Mouse (Mus musculus) Patski (cell line): ENCODE data around the gene Il1rl1. TPM values are rescaled to one million over a fixed set of nuclear protein-coding genes. Genes with fewer than 3 reads are reported as not detected.
A peak's percentile ranks its signal among the peaks of the same experiment; 100 is the strongest.

Experiments
- ATAC-seq: fragments of 100-300 bp; one replicate; pipeline ENCODE4 v1.8.0; 2021
- CTCF ChIA-PET: fragments of 350-600 bp; sonication (Branson Sonifier 250); formaldehyde crosslinking; loops from one replicate; lab custom pipeline; 2022; ENCODE audit warnings: inconsistent platforms; lab: Charles Lee
- POLR2A ChIA-PET: fragments of 350-600 bp; sonication (Branson Sonifier 250); formaldehyde crosslinking; loops from one replicate; lab custom pipeline; 2022; ENCODE audit warnings: antibody characterized with exemption, inconsistent platforms; lab: Charles Lee
- DNase-seq: peaks from one replicate; pipeline ENCODE4 v3.0.0-alpha.2; 2011; ENCODE audit warnings: low read depth, low spot score
- H3K27me3 ChIP-seq: fragments of 371-371 bp; one replicate; pipeline ENCODE4 v1.5.1; 2021
- CTCF ChIP-seq: fragments of 100-300 bp; IDR thresholded peaks from one replicate; pipeline ENCODE4 v1.5.1; 2021
- in situ Hi-C: fragments of 300-500 bp; cut with MboI; formaldehyde crosslinking; loops from 3 replicates; pipeline ENCODE4 v1.11.1; 2018; ENCODE audit warnings: low pct_unique_long_range_greater_than_20kb, mixed read lengths
- polyA plus RNA-seq: library from polyadenylated mRNA; unstranded; gene quantifications from one replicate; pipeline ENCODE4 v1.2.3, GENCODE M21; 2021

Il1rl1 gene
- 3.6 TPM for polyA plus RNA-seq

DNA sequence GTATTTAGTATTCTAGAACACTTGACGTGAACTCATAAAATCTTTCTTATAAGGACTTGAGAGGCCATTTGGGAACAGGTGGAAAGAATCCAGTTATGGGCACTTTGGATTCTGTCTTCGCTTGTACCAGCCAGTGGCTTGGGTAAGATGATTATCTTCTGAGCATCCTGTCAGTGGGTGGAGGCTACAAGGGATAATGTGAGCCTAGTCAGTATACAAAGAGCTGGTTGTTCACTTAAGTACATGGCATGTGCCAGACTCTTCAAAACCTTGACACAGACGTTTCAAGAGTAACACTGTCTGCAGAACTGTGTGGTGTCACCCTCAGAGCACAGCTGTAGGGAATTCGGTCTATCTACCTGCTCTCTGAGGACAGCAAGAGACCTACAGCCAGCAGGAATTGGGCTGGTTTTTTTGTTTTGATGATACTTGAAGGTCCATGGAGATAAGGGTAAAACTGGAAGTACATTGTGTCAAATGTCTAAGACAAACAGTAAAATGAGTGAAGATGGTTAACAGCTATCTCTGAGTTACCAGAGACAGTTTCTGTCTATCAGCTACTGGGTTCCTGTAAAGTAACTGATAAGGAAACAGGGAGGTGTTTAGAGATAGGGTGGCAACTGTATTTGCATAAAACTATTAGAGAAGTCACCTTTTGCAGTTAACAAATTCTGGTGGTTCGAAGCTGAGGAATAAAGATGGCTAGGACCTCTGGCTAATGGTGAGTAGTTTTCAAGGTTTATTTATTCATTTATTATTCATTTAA is at the start of gene Il1rl1:
Il1rl1 (plus strand) TSS at position 661 of the 766 bp plus-strand sequence.
- CTCF ChIA-PET, result no interaction called here
- TF ChIP-seq CTCF, result no peak
- DNase-seq (no peak), ATAC-seq (no peak)
- POLR2A ChIA-PET, result no interaction called here
- H3K27me3 ChIP-seq, result no peaks in the 10 kb centered on the region
- in situ Hi-C loops, result no loop called here

- DNase-seq (no peak), ATAC-seq (peak; percentile 47)
- TF ChIP-seq CTCF, result peak; percentile 89
- H3K27me3 ChIP-seq, result no peaks in the 10 kb centered on the region
- POLR2A ChIA-PET, result interaction anchor here (1.0 kb wide), 1 partner anchor 262 kb away, joined by 3 read pairs; no protein-coding TSS in a partner anchor
- in situ Hi-C loops, result loop anchor here (5.0 to 25.0 kb wide), 2 partner anchors 162 to 618 kb away; no protein-coding TSS in a partner anchor
- CTCF ChIA-PET, result interaction anchor here (0.5 to 4.8 kb wide), 19 partner anchors 10 to 272 kb away, joined by 3 to 23 read pairs (median 4); partner anchors contain the start of gene Il18r1
Observed at GRCm38 (mm10) chr1:40380111-40380510, 49.3 kb upstream of the Il1rl1 start.

GRCm38 (mm10) chr1:40380990-40381389 is 48.4 kb upstream of the Il1rl1 start:
- no peak for ATAC-seq
- TF ChIP-seq CTCF, result no peak
- DNase-seq, result no peak
- ChIA-PET CTCF (interaction anchor here (0.9 to 4.8 kb wide), 13 partner anchors 9 to 273 kb away, joined by 3 to 23 read pairs (median 4); partner anchors contain the start of gene Il18r1), POLR2A (no interaction called here)
- no peaks in the 10 kb centered on the region for H3K27me3 ChIP-seq
- in situ Hi-C loops, result loop anchor here (5.0 to 25.0 kb wide), 2 partner anchors 161 to 619 kb away; no protein-coding TSS in a partner anchor

DNA sequence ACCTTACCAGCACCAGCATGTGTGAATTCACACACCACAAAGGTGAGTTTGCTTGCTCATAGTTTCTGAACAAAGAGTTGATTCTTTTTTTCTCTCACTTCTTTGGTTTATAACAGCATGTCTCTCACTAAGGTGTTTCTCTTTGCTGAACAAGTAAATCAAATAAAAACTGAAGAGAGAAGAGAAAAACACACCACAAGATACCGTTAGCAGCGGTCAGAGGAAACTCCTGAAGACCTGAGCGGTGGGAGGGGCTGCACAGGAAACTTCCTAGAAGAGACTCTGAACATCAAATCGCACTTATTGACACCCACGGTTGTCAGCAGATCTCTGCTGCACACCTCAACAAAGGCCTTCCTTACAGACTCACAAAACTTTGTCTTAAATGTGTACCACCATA is 46.5 kb upstream of the Il1rl1 start:
- ChIA-PET CTCF (no interaction called here), POLR2A (no interaction called here)
- in situ Hi-C loops, result loop anchor here (5.0 to 25.0 kb wide), 2 partner anchors 159 to 621 kb away; no protein-coding TSS in a partner anchor
- no peak for TF ChIP-seq CTCF
- ATAC-seq, result no peak
- DNase-seq, result no peak
- no peaks in the 10 kb centered on the region for H3K27me3 ChIP-seq

- DNase-seq (no peak), ATAC-seq (no peak)
- H3K27me3 ChIP-seq, result no peaks in the 10 kb centered on the region
- TF ChIP-seq CTCF, result no peak
- in situ Hi-C loops, result loop anchor here (5.0 to 25.0 kb wide), 2 partner anchors 157 to 623 kb away; no protein-coding TSS in a partner anchor
- ChIA-PET CTCF (no interaction called here), POLR2A (no interaction called here)
Observed at GRCm38 (mm10) chr1:40384931-40385545, 44.3 kb upstream of the Il1rl1 start.

DNA sequence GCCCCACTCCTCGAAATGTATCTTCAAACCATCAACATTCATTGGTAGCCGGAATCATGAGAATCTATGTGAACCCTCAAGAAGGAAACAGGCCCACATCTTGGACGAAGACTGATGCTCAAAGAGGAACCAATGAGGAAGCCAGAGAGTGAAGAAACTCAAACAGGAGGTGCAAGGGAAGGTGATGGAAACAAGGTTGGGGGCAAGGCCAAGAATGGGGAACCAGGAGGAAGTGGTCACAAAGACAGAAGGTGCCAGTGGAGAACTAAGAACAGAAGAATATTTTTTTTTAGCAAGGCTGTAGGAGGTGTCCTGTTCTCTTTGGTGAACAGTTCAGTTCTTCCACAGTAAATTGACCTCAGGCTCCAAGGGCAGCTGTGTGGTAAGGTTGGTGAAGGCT is 38.0 kb upstream of the Il1rl1 start:
- no peak for TF ChIP-seq CTCF
- DNase-seq, result no peak
- POLR2A ChIA-PET, result no interaction called here
- H3K27me3 ChIP-seq, result no peaks in the 10 kb centered on the region
- in situ Hi-C loops, result loop anchor here (25.0 kb wide), 1 partner anchor 629 kb away; no protein-coding TSS in a partner anchor
- no peak for ATAC-seq
- CTCF ChIA-PET, result no interaction called here

DNA sequence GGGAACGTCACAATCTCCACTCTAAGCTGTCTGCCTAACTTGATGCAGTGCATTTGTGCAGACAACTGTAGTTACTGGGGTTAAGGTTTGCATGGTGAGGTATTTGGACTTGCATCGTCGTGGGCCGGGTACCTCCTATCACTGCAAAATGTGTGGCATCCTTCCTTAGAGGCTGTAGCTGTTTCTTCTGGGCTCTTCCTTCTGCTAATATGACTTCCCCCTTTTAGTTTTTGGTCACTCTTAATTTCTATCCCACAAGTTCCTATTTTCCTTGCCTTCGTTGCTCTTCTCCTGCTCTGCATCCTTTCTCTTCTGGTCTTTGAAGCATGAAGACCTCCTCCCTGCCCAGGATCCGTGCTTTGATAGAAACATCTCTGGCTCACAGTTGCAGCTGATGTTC is 36.8 kb upstream of the Il1rl1 start:
- DNase-seq, result no peak
- CTCF ChIA-PET, result no interaction called here
- POLR2A ChIA-PET, result no interaction called here
- in situ Hi-C loops, result loop anchor here (25.0 kb wide), 1 partner anchor 630 kb away; no protein-coding TSS in a partner anchor
- H3K27me3 ChIP-seq, result no peaks in the 10 kb centered on the region
- TF ChIP-seq CTCF, result no peak
- ATAC-seq, result no peak

DNA sequence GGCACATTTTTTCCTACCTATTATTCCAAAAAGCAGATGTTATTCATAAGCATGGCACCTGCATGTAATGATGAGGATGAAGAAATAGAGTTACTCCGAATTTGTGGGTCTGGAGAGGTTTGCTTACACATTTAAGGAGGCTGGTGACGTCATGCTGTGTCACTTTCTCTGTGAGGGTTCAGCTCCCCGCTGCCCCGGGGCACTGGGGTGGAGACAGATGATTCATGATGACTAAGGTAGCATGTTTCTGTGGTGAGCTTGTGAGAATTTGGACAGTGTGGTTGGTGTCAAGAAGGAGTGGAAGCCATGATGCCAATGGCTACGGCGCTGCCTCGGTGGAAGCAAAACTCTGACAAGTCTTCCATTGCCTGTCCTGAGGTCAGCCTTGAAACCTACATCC is 36.2 kb upstream of the Il1rl1 start:
- TF ChIP-seq CTCF, result no peak
- in situ Hi-C loops, result loop anchor here (25.0 kb wide), 1 partner anchor 631 kb away; no protein-coding TSS in a partner anchor
- CTCF ChIA-PET, result no interaction called here
- DNase-seq (peak; percentile 68), ATAC-seq (peak; percentile 67)
- POLR2A ChIA-PET, result no interaction called here
- H3K27me3 ChIP-seq, result no peaks in the 10 kb centered on the region

DNA sequence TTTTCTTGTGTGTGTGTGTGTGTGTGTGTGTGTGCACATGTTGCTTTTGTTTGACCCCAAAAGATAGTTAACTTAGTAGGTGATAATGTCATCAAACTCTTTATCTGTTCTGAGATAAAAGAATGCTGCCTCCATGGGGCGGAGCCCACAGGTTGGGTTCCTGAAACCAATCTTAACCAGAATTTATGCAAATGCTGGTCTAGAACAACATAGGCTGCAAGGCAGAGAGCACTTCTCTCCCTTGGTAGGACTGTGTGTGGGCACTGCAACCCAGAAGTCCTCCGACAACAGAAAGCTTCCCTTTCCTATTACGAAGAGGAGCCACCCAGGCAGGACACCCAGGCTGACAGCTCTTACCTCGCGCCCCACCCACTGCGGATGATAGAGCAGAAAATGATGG is 29.7 kb upstream of the Il1rl1 start:
- no peak for ATAC-seq
- no peaks in the 10 kb centered on the region for H3K27me3 ChIP-seq
- ChIA-PET CTCF (no interaction called here), POLR2A (no interaction called here)
- TF ChIP-seq CTCF, result no peak
- in situ Hi-C loops, result loop anchor here (5.0 to 25.0 kb wide), 2 partner anchors 33 to 637 kb away; no protein-coding TSS in a partner anchor
- DNase-seq, result no peak

GRCm38 (mm10) chr1:40404682-40405081 is 24.7 kb upstream of the Il1rl1 start:
- POLR2A ChIA-PET, result no interaction called here
- TF ChIP-seq CTCF, result no peak
- CTCF ChIA-PET, result interaction anchor here (1.3 kb wide), 1 partner anchor 15 kb away, joined by 6 read pairs; no protein-coding TSS in a partner anchor
- in situ Hi-C loops, result no loop called here
- no peaks in the 10 kb centered on the region for H3K27me3 ChIP-seq
- ATAC-seq (no peak), DNase-seq (no peak)

GRCm38 (mm10) chr1:40409882-40410281 is 19.5 kb upstream of the Il1rl1 start:
- POLR2A ChIA-PET, result no interaction called here
- DNase-seq (no peak), ATAC-seq (no peak)
- in situ Hi-C loops, result no loop called here
- no peaks in the 10 kb centered on the region for H3K27me3 ChIP-seq
- no peak for TF ChIP-seq CTCF
- CTCF ChIA-PET, result interaction anchor here (1.3 kb wide), 1 partner anchor 15 kb away, joined by 3 read pairs; no protein-coding TSS in a partner anchor
